Mouse (Mus musculus) cerebral cortex, adult 2 months (tissue): ENCODE results near the gene Ppp1r15a.

Source experiments
- WGBS: fragments of 180-500 bp; shearing (Covaris S2); methylation state at CpG from one replicate; pipeline ENCODE4 v1.1.7; 2018; 5-methylcytosine and 5-hydroxymethylcytosine counted together

Gene Ppp1r15a

DNA sequence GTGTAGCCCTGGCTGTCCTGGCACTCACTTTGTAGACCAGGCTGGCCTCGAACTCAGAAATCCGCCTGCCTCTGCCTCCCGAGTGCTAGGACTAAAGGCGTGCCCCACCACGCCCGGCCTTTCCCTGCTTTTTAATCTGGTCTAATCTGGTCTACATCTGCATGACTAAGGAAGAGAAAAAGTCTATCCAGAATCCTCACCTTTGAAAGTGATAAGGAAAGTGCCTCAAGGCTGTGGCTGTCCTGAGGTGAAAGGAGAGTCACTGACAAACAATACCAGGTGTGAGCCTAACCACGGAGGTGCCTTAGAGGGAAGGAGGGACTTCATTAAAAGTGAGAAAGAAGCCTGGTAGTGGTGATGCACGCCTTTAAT, 25.4 kb upstream of the Ppp1r15a start:
- 88% methylated on average over 8 of the region's 8 CpGs for WGBS

DNA sequence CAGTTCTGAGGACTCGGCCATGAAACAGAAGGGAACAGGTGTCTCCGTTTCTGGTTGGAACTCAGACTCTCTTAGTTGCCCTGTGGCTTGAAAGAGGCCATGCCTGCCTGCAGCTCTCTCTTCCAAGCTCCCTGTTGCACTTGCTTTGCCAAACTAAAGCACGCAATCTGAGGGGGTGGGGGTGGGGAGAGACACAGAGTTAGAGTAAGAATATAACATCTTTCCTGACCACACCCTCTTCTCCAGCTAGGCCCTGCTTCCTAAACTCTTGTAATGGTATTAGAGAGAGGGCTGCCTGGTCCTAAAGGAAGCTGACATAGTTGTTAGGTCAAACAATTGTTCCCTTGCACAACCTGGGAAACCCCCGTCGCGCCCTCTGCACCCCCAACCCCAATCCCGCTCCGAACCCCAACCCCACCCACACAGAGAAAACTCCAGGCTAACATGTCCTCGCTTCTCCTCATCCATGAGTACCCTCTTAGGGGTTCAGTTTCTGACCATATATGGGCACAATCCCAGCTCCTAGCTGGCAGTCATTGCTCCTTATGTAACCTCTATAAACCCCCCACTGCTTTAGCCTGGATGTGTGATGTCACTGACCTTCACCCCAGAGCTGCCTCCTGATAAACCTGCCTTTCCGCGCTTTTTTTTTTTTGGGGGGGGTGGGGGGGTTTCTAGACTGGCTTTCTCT, 24.9 kb upstream of the Ppp1r15a start:
- 79% methylated on average over 11 of the region's 11 CpGs for WGBS

DNA sequence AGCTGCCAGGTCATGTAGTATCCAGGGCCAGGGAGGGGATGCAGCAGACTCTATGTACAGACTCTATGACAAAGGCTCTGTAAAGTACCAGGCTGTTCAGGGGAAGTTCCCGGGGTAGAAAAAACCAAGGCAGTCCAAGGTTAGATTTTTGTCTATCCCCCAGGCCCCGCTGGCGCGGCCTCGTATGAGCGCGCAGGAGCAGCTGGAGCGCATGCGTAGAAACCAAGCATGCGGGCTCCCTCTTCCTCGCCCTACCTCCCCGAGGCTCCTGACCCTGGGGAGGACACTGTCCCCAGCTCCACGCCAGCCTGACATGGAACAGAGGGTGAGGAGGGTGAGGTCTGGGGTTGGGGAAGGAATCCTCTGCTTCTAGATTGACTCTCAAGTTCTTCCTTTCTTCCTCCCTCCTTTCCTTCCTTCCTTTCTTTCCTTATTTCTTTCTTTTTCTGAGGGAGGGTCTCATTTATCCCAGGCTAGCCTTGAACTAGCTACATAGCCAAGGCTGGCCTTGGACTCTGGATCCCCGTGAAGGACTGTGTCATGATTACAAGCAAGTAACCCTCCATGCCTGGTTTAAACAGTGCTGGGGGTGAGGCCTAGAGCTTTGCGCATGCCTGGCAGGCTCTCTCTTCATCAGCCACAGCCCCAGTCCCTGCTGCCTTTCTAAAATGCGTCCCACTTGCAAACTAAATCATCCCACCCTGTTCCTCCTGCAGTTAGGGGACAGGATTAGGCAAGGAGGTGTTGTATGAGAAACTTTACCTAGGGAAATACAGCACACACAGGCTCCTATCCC, 23.8 kb upstream of the Ppp1r15a start:
- WGBS = 91% methylated on average over 16 of the region's 16 CpGs

DNA sequence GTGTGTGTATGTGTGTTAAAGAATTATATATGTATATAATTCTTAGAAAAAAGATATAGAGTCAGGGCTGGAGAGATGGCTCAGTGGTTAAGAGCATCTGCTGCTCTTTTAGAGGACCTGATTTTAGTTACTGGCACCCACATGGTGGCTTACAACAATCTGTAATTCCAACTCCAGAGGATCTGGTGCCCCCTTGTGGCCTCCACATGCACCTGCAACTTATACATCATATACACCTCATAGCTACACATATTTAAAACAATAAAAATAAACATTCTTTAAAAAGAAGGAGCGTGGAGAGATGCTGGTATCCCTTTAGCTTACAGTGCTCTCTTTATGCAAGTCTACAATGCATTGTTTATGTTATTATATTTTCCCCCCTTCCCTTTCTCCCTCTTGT, 18.5 kb upstream of the Ppp1r15a start:
- 89% methylated on average over 1 of the region's 1 CpGs for WGBS

DNA sequence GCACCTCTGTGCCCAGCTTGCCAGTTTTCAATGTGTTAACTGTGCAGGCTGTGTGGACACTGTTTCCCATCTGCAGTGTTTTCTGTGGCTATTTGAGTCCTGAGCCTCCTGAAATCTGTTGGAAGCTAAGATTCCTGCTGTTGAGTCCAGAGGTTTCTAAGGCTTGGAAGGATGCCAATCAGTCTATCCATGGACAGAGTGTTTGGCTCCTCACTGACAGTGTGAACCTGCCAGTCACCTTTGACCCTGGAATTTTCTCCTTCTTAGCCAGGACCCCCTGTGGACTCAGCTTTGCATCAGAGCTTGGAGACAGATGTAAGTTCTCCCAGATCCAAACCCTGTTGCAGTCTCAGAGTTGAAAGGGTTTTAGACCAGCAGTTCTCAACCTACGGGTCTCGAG, 14.1 kb upstream of the Ppp1r15a start:
- WGBS = 74% methylated on average over 2 of the region's 2 CpGs

DNA sequence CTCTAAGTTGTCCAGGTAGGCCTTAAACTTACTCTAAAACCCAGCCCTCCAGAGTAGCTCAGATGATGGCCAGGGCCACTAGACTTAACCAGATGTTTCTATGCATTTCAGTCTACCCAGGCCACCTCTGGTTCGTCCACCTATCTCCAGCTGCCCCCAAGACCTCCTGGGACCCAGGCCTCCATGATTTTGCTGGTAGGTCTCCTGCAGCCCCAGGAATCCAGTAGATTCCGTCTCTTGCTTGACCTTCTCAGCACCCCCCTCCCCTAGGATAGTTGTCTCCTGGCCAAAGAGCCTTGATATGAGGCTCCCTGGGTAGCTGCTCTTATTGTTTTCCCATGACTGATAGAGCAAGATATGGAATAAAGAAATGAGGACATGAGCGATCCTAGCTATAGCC, 13.0 kb upstream of the Ppp1r15a start:
- 91% methylated on average over 3 of the region's 3 CpGs for WGBS

DNA sequence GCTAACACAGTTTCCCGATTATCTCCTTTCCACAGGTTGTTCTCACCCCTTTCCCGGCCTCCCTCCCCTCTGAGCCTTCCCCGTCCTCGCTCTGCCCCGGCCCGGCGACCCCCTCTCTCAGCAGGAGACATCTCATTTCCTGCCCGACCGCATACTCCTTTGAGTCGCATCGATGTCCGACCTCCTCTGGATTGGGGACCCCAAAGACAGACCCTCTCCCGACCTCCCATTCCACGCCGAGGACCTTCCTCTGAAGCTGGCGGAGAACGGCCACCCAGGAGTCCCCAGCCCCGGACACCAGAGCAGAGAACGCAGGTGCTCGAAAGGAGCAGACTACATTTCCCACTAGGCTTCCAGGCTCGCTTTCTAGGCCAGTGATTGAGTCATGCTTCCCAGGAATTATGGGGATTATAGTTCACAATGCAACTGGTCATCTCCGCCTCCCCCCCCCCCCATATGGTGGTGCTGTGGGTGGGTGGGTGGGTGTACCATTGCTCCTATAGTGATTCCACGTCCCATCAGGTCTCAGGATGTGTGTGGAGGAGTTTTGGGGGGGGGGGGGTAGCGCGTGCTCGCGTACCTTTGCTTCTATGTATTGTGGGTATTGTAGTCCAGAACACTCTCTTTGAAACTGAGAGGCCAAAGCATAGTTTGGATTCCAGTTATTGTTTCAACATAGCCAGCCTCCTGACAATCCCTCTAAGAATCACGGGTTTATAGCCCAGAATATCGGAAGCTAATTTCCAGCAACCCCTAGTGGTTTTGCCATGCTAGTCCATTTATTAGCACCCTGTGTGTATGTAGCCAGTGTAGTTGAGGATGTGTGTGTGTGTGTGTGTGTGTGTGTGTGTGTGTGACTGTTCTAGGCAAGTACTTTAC, 12.3 kb upstream of the Ppp1r15a start:
- WGBS = 2% methylated on average over 29 of the region's 29 CpGs

DNA sequence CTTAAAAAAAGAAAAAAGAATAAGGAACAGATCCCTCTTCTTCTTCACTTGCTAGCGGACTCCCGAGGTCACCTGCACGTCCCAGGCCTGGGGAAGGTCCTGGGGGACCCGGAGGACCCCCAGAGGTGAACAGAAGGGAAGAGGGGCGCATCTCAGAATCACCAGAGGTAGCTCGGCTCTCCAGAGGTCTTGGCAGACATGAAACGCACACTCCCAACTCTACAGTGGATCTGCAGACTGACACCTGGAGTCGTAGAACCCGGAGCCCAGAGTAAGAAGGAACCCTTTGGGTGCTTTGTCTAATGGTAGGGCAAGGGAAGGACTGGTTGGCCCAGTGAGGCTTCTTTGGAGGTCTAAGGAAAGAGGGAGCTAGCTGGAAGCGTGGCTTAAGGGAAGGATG, 11.5 kb upstream of the Ppp1r15a start:
- WGBS = 81% methylated on average over 10 of the region's 10 CpGs

DNA sequence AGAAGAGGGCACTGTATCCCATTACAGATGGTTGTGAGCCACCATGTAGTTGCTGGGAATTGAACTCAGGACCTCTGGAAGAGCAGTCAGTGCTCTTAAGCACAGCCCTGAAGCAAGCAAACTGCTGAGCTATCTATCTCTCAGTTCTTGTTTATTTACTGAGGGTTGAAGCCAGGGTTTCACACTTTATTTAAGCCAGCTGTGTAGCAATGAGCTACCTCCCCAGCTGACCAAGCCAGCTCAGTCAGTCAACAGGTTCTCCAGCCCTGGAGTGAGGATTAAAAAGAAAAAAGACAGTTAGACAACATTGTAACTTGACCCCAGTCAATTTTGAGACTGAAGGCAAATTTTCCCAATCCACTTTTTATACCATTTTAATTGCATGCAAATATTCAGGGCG, 9.6 kb upstream of the Ppp1r15a start:
- 74% methylated on average over 1 of the region's 1 CpGs for WGBS

DNA sequence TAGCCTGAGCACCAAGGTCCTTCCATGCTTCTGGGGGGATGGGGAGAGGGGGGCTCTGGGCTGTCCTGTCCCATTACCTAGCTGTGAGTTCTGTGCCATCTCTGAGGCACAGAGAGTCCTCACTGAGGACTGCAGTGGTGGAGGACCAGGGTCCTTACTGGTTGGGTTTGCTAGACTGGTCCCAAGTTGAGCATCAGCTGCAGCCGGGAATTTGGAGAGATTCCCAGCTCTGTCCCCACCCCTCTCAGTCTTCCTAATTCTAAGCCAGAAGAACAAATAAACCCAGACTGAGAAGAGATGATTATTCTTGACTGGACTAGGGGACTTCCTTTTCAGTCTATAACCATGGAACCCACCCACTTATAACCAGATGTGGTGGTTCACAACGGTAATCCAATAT, 4.6 kb upstream of the Ppp1r15a start:
- WGBS = 40% methylated on average over 2 of the region's 2 CpGs

DNA sequence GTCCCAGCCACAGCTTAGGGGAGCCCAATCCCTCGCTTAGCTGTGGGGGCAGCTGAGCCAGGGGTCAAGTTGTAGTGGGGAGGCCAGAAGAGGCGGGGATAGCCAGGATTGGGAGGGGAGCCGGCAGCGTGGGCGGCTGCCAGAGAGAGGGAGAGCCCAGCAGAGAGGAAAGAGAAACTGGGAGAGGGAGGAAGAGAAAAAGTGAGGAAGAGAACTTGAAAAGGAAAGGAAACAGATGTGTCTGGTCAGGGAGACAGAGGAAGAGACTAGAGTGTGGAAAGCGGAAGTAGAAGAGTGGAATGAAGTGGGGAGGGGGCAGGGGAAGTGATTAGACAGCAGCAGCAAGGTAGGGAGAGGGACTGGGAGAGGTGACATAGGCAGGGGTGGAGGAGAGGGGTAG, 3.4 kb upstream of the Ppp1r15a start:
- 30% methylated on average over 6 of the region's 6 CpGs for WGBS

DNA sequence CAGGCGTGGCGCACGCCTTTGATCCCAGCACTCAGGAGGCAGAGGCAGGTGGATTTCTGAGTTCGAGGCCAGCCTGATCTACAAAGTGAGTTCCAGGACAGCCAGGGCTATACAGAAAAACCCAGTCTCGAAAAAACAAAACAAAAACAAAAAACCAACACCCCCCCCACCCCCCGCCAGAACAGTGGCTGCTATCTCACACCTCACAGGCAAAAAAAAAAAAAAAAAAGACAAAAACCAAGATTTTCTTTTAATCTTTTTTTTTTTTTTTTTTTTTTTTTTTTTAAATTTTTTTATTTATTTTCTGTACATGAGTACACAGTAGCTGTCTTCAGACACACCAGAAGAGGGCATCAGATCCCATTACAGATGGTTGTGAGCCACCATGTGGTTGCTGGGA, 1.1 kb upstream of the Ppp1r15a start:
- 87% methylated on average over 6 of the region's 6 CpGs for WGBS

DNA sequence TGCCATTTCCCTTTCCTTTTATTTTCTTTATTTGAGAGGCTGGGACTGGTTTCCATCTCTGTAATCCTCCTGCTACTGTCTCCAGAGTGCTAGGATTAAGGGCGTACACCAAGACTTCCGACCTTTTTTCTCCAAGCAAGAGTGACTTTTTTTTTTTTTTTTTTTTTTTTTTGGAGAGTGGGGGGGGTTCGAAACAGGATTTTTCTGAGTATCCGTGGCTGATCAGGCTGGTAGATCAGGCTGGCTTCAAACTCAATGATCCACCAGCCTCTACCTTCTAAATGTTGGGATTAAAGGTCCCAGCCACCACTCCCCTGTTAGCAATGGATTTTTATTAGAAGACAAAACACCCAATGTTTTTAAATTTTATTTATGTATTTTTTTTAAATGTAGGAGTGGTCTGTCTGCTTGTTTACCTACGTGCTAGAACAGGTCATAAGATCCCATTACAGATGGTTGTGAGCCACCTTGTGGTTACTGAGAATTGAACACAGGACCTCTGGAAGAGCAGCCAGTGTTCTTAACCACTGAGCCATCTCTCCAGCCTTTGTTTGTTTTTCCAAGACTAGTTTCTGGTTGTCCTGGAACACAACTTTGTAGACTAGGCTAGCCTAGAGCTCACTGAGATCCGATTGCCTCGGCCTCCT, 529 bp upstream of the Ppp1r15a start:
- WGBS = 25% methylated on average over 7 of the region's 7 CpGs

DNA sequence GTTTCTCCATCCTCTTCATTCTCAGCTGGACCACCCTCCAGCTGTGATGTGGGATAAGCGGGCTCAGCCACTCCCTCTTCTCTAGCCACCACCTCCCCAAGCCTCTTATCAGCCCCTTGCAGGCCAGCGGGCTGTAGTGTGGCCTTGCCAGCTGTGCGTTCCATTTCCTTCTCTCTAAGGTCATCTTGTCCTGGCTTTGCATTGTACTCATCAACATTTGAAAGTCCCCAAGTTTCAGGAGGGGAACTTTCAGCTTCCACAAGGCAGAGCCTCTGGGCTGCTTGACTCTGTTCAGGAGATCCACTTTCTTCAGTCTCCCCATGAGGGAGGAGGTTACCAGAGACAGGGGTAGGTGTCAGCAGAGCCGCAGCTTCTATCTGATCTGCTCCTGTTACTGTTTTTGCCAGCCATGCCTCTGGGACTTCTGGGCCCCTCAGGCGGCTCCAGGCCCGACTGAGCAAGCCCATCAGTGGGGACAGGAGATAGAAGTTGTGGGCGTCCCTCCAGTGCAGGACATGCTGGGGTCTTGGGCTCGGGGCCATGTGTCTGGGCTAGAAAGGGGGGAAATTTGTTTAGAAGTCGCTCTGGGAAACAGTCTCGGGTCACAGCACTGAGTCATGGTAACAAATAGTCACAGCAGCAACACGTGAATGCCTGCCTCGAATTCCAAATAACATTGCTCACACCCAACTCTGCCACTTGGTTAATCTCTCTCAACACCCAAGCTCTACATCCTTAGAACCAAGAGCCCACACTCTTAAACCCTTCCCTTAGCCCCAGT, 1.0 kb downstream of the Ppp1r15a start:
- 25% methylated on average over 12 of the region's 12 CpGs for WGBS

DNA sequence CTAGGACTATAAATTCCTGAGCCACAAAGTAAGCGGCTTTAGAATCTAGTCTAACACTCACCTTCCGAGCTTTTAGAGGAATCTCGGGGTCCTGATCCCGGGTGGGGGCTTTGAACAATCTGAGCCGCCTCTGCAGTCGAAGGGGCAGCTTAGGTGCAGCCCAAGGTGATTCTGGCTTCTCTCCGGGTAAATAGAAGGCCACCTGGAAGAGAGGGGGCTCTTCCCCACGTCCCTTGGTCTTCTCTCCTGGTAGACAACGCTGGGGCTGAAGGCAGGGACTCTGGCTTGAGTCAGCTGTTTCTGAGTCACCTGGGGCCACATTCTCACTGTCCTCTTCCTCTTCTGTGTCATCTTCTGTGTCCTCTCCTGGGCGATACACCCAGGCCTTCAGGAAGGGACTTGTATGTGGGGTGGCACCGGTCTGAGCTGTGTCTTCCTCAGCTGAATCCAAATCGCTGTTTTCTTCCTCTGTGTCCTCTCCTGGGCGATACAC, 2.3 kb downstream of the Ppp1r15a start:
- WGBS = 83% methylated on average over 13 of the region's 13 CpGs

DNA sequence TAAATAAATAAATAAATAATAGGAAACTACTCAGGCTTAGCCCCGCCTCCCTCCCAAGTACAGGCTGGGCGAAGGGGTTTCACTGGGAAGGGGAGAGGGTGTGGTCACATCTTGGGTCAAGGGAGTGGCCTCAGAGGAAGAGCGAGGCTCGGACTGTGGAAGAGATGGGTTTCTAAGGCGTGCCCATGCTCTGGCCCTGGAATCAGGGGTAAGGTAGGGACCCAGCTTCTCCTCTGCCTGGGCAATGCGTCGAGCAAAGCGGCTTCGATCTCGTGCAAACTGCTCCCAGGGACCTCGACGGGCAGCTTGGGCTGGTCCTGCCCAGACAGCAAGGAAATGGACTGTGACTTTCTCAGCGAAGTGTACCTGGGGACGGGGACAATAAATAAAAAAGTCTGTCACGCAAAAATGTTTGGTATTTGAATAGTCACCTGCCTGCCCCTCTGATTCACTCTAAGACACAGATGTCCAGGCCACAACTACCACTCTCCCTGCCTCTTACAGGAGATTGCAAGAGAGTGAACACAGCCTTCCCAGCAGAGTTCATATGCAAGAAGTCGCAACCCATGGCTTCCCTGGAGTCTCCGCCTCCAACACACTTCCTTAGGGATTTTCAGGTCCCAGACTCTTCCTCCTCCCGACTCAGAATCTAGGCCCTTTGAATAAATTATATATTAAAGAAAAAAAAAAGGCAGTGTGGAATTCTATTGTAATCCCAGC, 3.0 kb downstream of the Ppp1r15a start:
- 82% methylated on average over 18 of the region's 18 CpGs for WGBS

DNA sequence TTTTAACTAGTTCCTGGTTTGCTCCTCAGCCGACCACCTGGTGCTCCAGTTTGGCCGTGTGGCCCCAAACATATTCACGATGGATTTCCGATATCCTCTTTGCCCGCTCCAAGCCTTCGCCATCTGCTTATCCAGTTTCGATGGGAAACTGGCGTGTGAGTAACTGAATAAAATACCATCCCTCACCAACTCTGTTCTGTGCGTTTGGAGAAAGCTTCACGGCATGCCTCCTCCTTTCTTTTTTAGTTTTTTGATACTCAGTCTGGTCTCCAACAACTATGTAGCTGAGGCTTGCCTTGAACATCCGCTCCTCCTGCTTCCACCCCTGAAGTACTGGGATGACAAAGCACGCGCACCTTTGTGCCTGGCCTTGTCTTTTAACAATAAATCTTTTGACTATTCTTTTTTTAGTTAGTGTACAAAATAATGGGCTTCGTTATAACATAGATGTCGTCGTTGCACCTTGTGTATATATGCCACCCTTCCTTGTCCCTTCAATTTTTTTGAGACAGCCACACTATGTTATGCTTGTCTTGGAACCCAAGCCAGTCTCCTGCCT, 3.8 kb downstream of the Ppp1r15a start:
- 40% methylated on average over 16 of the region's 16 CpGs for WGBS

DNA sequence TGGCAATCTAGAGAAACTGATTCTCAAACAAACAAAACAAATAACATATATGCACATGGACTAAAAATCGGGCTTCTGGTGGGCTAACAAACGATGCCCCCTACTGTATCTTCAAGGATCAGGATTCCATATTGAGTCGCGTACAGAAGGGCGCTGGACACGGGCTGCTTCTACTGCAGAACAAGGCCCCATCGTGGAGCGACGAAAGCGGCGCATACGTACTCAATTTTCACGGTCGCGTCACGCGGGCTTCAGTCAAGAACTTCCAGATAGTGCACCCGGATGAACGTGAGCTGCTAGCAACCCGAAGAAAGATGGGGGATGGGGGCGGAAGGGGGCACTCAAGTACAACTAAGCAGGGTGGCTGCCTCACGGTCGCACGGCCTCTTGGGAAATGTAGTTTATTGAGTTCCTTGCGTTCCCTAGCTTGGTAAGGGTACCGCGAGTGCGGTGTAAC, 4.3 kb downstream of the Ppp1r15a start:
- under 1% methylated on average over 28 of the region's 28 CpGs for WGBS

DNA sequence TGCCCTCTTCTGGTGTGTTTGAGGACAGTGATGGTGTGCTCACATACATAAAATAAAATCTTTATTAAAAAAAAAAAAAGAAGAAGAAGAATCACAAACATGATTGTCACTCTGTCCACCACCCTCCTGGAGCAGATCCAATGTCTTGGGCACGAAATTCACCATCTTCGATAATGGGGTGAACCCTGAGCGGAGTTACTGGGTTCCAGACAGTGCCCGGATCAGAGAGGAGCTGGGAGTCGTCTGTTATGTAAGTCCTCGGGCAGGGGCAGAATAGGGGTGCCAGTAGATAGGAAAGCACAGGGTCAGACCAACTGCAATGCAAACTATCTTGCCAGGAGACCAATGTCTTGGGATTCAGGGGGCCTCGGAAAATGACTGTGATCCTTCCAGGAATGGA, 5.5 kb downstream of the Ppp1r15a start:
- 95% methylated on average over 7 of the region's 7 CpGs for WGBS
